Comparison of ENCODE assay signal across 8 mouse cellular contexts in the genomic region with DNA sequence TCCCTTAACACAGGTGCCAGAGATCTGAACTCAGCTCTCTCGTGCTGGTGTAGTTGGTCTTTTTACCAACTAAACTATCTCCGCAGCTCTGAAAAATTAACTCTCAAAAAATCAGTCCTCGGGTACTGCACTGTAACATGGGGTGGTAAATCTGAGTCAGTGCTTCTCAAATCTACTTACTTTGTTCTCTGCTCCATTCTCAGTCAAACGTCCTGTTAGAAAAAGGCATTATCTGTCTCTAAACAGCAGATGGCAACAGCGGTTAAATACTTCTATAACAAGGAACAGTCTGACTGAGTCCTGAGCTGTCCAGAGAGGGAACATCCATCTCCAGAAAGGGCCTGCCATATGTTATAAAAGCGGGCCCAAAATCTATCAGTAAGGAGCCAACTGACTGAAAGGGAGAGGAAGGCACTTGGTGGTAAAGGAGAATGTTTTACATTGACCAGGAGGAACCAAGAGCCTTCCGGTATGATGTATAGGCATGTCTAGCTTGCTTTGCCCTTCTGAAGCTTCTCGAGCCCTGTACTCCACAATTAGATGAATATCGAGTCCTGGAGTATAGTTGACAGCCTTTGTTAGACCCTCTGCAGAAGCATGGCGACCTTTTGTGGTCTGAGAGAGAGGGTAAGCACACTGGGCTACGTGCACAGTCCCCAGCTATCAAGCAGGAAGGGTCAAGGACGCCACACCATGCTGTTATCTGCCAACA. TPM values are rescaled to one million over a fixed set of nuclear protein-coding genes. Genes with fewer than 3 reads are reported as not detected.
DNase-seq lines count a peak whose midpoint lies in the region; ATAC-seq and TF ChIP-seq lines count a peak whose summit lies in the region.
"Not testable (repeated sequence)": the region's sequence is repeated elsewhere in the genome, so short reads cannot be mapped to it uniquely, and the experiment has no call there.

Mthfs (plus strand) TSS at position 324 of the 712 bp plus-strand sequence.

- peak within 1 kb of the TSS; percentile 45 for H3K4me2 ChIP-seq in forebrain, embryonic 16.5 days (ENCODE audit: low read length)
- H3K4me2 ChIP-seq in limb, embryonic 11.5 days (ENCODE audit: low read depth, severe bottlenecking) = peak within 1 kb of the TSS; percentile 15; the same call in 1 of the 2 replicates

- peak within 1 kb of the TSS; percentile 33 for H3K4me3 ChIP-seq in forebrain, embryonic 16.5 days (replicated peaks; ENCODE audit: low read length)
- H3K4me3 ChIP-seq in limb, embryonic 11.5 days (ENCODE audit: low read depth, low read length) = not testable (repeated sequence)
- H3K4me3 ChIP-seq in small intestine, adult 2 months (ENCODE audit: low read depth, low read length) = peak within 1 kb of the TSS; percentile 52

- intact Hi-C loops in heart, postnatal 10 days (cut with DNase I) = not testable (repeated sequence)

- H3K9ac ChIP-seq in forebrain, embryonic 16.5 days (replicated peaks; ENCODE audit: low read depth, low read length) = peak within 1 kb of the TSS; percentile 46; the same call in 1 of the 2 replicates
- H3K9ac ChIP-seq in limb, embryonic 11.5 days (ENCODE audit: low read length) = not testable (repeated sequence)

- H3K9me3 ChIP-seq in forebrain, embryonic 16.5 days (ENCODE audit: control insufficient read depth, low read length); limb, embryonic 11.5 days (ENCODE audit: control insufficient read depth, low read length): not testable (repeated sequence)

- H3K27me3 ChIP-seq in forebrain, embryonic 16.5 days (replicated peaks; ENCODE audit: control insufficient read depth, insufficient read depth, low read length); limb, embryonic 11.5 days (ENCODE audit: control insufficient read depth, insufficient read depth, low read length); small intestine, adult 2 months (ENCODE audit: control insufficient read depth, insufficient read depth, low read length): not testable (repeated sequence)

- ATAC-seq in forebrain, embryonic 16.5 days = peak; percentile 73
- peak; percentile 68 for ATAC-seq in limb, embryonic 11.5 days (ENCODE audit: insufficient number of reproducible peaks, low FRiP score, low TSS enrichment, low read depth)
- peak; percentile 64 for ATAC-seq in megakaryocyte-erythroid progenitor cell, adult 5-6 weeks (replicated peaks; ENCODE audit: low FRiP score, low TSS enrichment, poor library complexity, severe bottlenecking)

- H3K36me3 ChIP-seq in forebrain, embryonic 16.5 days (ENCODE audit: control insufficient read depth, insufficient read depth); limb, embryonic 11.5 days (ENCODE audit: control insufficient read depth, insufficient read depth, low read length); small intestine, adult 2 months (ENCODE audit: control insufficient read depth, insufficient read depth, low read length): not testable (repeated sequence)

- not testable (repeated sequence) for H3K4me1 ChIP-seq in forebrain, embryonic 16.5 days (replicated peaks; ENCODE audit: control insufficient read depth, insufficient read depth, low read length); limb, embryonic 11.5 days (ENCODE audit: control insufficient read depth, insufficient read depth, low read length); small intestine, adult 2 months (ENCODE audit: control insufficient read depth, insufficient read depth, insufficient read length, low read length)

- WGBS in forebrain, embryonic 16.5 days = 27% methylated on average over 9 of the region's 12 CpGs
- WGBS in limb, embryonic 11.5 days = 29% methylated on average over 9 of the region's 12 CpGs
- 19% methylated on average over 9 of the region's 12 CpGs for WGBS in small intestine, adult 2 months

- DNase-seq in NIH3T3 (ENCODE audit: low read depth) = peak; percentile 30
- DNase-seq in cerebellum, adult 9-11 months = peak; percentile 25
- DNase-seq in heart, postnatal 10 days = peak; percentile 25 to 41
- DNase-seq in kidney, adult 8-10 months = peak; percentile 6 to 13
- not testable (repeated sequence) for DNase-seq in limb, embryonic 11.5 days (ENCODE audit: low spot score)

- not testable (repeated sequence) for TF ChIP-seq CTCF in small intestine, adult 2 months (IDR thresholded peaks at IDR 0.05; ENCODE audit: extremely low read depth, insufficient read length, insufficient replicate concordance, low read depth, low read length)

- peak within 1 kb of the TSS; percentile 69 for H3K27ac ChIP-seq in forebrain, embryonic 16.5 days (ENCODE audit: low read length)
- H3K27ac ChIP-seq in limb, embryonic 11.5 days (replicated peaks; ENCODE audit: low read depth, low read length) = not testable (repeated sequence)
- H3K27ac ChIP-seq in small intestine, adult 2 months (ENCODE audit: insufficient read depth, low read depth, low read length) = peak within 1 kb of the TSS; percentile 73

- TF ChIP-seq POLR2A in small intestine, adult 2 months (IDR thresholded peaks at IDR 0.05; ENCODE audit: low read depth, low read length) = not testable (repeated sequence)

RNA-seq across cellular contexts. Expression of gene Mthfs, which starts in this region (rescaled TPM):
- polyA plus RNA-seq in forebrain, embryonic 16.5 days (2015; fragmentation: Nextera tagmentation; extraction: Ambion mirVana) = 10.3 and 10.6 TPM in 2 replicates
- 10 to 100 TPM; 17.6 TPM for total RNA-seq in heart, postnatal 10 days (2021)
- polyA plus RNA-seq in limb, embryonic 11.5 days (2014; fragmentation: Nextera tagmentation; extraction: Ambion mirVana) = 17.5 and 18.8 TPM in 2 replicates
- total RNA-seq in megakaryocyte-erythroid progenitor cell, adult 5-6 weeks (2014; fragmentation: Nextera tagmentation) = 3.7 and 41.5 TPM in 2 replicates
- 8.1 and 26.7 TPM in 2 replicates for total RNA-seq in megakaryocyte-erythroid progenitor cell, adult 5-6 weeks (2017)
- 1.3 and 2.8 TPM in 2 replicates for polyA plus RNA-seq in small intestine, adult 2 months (2012; rRNA removed)
